Mouse (Mus musculus) testis, postnatal 10 days (tissue): ENCODE results near the gene Col11a2.

Source experiments
- DNase-seq: peaks from one replicate; pipeline ENCODE4 v3.0.0; 2021; ENCODE audit warnings: low spot score

Gene Col11a2

GRCm38 (mm10) chr17:34104804-34105203 lies 65.6 kb downstream of the Col11a2 start:
- no peak for DNase-seq

GRCm38 (mm10) chr17:34106555-34106954 lies 67.3 kb downstream of the Col11a2 start:
- no peak for DNase-seq

GRCm38 (mm10) chr17:34107109-34107867 lies 68.1 kb downstream of the Col11a2 start:
- no peak for DNase-seq

- no peak for DNase-seq
These were observed 69.2 kb downstream of the Col11a2 start for GRCm38 (mm10) chr17:34108460-34108859.

- DNase-seq: no peak
These were observed 70.0 kb downstream of the Col11a2 start for GRCm38 (mm10) chr17:34109038-34109805.

- DNase-seq: no peak
These were observed 70.6 kb downstream of the Col11a2 start for GRCm38 (mm10) chr17:34109806-34110195.

- DNase-seq: no peak
These were observed 71.1 kb downstream of the Col11a2 start for GRCm38 (mm10) chr17:34110309-34110708.

- DNase-seq: no peak
These were observed 74.9 kb downstream of the Col11a2 start for GRCm38 (mm10) chr17:34114114-34114513.
